Mouse (Mus musculus): Measurements from ENCODE around the gene Il12rb2. TPM values are rescaled to one million over a fixed set of nuclear protein-coding genes. Genes with fewer than 3 reads are reported as not detected.

Il12rb2 gene
- total and polyA plus RNA-seq, 3 experiments, result 0.08 TPM; not detected in 2

DNA sequence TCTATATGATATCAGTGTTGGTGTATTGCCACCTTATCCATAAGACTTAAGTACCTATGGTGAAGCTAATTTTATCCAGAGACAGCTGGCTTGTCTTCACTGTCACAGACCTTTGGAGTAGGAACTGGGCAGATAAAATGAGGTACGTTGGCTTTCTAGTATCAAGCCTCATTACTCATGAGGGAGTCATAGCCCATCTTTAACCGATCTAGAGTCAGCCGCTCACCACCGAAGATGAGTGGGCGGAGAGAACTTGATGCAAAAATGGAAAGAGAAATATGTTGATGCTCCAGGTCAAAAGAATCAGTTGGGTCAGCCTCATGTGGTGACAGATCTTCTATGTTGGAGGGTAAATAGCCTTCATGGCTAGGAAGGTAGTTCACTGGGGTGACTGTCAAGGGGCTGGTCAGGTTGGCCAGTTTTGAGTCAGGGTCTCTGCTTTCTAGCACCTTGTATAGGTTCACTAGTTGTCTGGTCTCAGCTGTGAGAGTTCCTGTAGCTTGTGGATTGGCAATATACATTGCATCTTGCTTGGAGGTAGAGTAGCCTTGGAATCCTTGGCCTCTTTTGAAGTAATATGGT lies 83.9 kb downstream of the Il12rb2 start:
- TF ChIP-seq BHLHE40 (IDR thresholded peaks at IDR 0.05; ENCODE audit: low read depth, low read length) (no peak), UBTF (IDR thresholded peaks at IDR 0.05; ENCODE audit: low read depth, low read length) (no peak), POLR2A (IDR thresholded peaks at IDR 0.05; ENCODE audit: low read depth, low read length) (peak; percentile 39), IRF4 (IDR thresholded peaks at IDR 0.05; ENCODE audit: low read depth, low read length) (no peak)
- H3K27me3 ChIP-seq (replicated peaks), result no peaks in the 10 kb centered on the region
- H3K9me3 ChIP-seq (replicated peaks; ENCODE audit: low read length), result no peaks in the 10 kb centered on the region
- dilution Hi-C loops (cut with MboI; ENCODE audit: extremely low pct_ligation_motif_present, extremely low pct_unique_long_range_greater_than_20kb, low sequenced_read_pairs) (no loop called here), in situ Hi-C loops (cut with MboI; ENCODE audit: low pct_ligation_motif_present, low pct_unique_long_range_greater_than_20kb, low sequenced_read_pairs) (no loop called here)
- peaks cover 6 to 42% of the 10 kb centered on the region in 2 experiments for H3K36me3 ChIP-seq (replicated peaks in 1 of 2; ENCODE audit: control insufficient read depth in 1 of 2, insufficient read depth in 1 of 2, low read length in 1 of 2)
- H3K79me2 ChIP-seq (replicated peaks; ENCODE audit: control insufficient read depth, extremely low read depth, insufficient read depth, poor library complexity, severe bottlenecking), result no peaks in the 10 kb centered on the region
- no peak overlapping the region for H3K4me3 ChIP-seq (replicated peaks in 1 of 3; ENCODE audit: low read depth in 2 of 3, low read length in 2 of 3, poor library complexity in 1 of 3)
- no peak for DNase-seq (ENCODE audit: extremely low read depth)
- no peak overlapping the region for H3K27ac ChIP-seq (ENCODE audit: insufficient read depth, low read depth)
- H3K4me2 ChIP-seq (ENCODE audit: insufficient read depth, low read depth, poor library complexity, severe bottlenecking), result no peak overlapping the region
- H3K4me1 ChIP-seq (ENCODE audit: control insufficient read depth in 1 of 2, insufficient read depth in 2 of 2), result no peaks in the 10 kb centered on the region
- H3K9ac ChIP-seq (ENCODE audit: insufficient read depth, low read depth), result no peak overlapping the region

DNA sequence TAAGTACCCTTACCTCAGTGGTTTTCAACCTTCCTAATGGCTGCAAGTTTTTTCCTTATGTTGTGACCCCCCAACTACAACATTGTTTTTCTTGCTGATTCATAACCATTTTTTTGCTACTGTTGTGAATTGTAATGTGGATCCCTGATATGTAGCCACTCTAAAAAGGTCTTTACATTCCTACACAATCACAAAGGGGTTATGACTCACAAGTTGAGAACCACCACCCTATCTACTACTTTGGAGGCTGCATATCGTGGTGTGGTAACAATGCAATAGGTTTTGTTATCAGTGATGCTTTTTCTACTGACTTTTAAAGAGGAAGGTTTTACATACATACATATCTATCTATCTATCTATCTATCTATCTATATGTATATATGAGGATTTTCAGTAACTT lies 93.1 kb downstream of the Il12rb2 start:
- no peak overlapping the region for H3K4me3 ChIP-seq (replicated peaks in 1 of 3; ENCODE audit: low read depth in 2 of 3, low read length in 2 of 3, poor library complexity in 1 of 3)
- in situ Hi-C loops (cut with MboI; ENCODE audit: low pct_ligation_motif_present, low pct_unique_long_range_greater_than_20kb, low sequenced_read_pairs) (no loop called here), dilution Hi-C loops (cut with MboI; ENCODE audit: extremely low pct_ligation_motif_present, extremely low pct_unique_long_range_greater_than_20kb, low sequenced_read_pairs) (no loop called here)
- H3K36me3 ChIP-seq (replicated peaks in 1 of 2; ENCODE audit: control insufficient read depth in 1 of 2, insufficient read depth in 1 of 2, low read length in 1 of 2), result peaks cover 20 to 84% of the 10 kb centered on the region in 2 experiments
- no peak for TF ChIP-seq ELF1 (IDR thresholded peaks at IDR 0.05; ENCODE audit: low read depth, low read length)
- no peak for TF ChIP-seq NRF1 (IDR thresholded peaks at IDR 0.05; ENCODE audit: low read depth, low read length)
- no peak for TF ChIP-seq RCOR1 (conservative IDR thresholded peaks at IDR 0.05; ENCODE audit: low read depth, low read length)
- no peak for TF ChIP-seq RAD21 (IDR thresholded peaks at IDR 0.05; ENCODE audit: low read depth, low read length)
- TF ChIP-seq ZMIZ1 (IDR thresholded peaks at IDR 0.05; ENCODE audit: low read depth, low read length), result no peak
- TF ChIP-seq CHD2 (IDR thresholded peaks at IDR 0.05; ENCODE audit: low read length), result no peak
- H3K9ac ChIP-seq (ENCODE audit: insufficient read depth, low read depth), result no peak overlapping the region
- H3K9me3 ChIP-seq (replicated peaks; ENCODE audit: low read length), result no peaks in the 10 kb centered on the region
- H3K27ac ChIP-seq (ENCODE audit: insufficient read depth, low read depth), result no peak overlapping the region
- no peak for DNase-seq (ENCODE audit: extremely low read depth)
- H3K27me3 ChIP-seq (replicated peaks), result no peaks in the 10 kb centered on the region
- peaks cover 31% of the 10 kb centered on the region for H3K79me2 ChIP-seq (replicated peaks; ENCODE audit: control insufficient read depth, extremely low read depth, insufficient read depth, poor library complexity, severe bottlenecking)
- H3K4me1 ChIP-seq (ENCODE audit: control insufficient read depth in 1 of 2, insufficient read depth in 2 of 2), result no peaks in the 10 kb centered on the region
- H3K4me2 ChIP-seq (ENCODE audit: insufficient read depth, low read depth, poor library complexity, severe bottlenecking), result no peak overlapping the region

- peaks cover 23 to 84% of the 10 kb centered on the region in 2 experiments for H3K36me3 ChIP-seq (replicated peaks in 1 of 2; ENCODE audit: control insufficient read depth in 1 of 2, insufficient read depth in 1 of 2, low read length in 1 of 2)
- TF ChIP-seq MAFK (IDR thresholded peaks at IDR 0.05; ENCODE audit: insufficient replicate concordance, low read length), result no peak
- TF ChIP-seq RCOR1 (conservative IDR thresholded peaks at IDR 0.05; ENCODE audit: low read depth, low read length), result no peak
- in situ Hi-C loops (cut with MboI; ENCODE audit: low pct_ligation_motif_present, low pct_unique_long_range_greater_than_20kb, low sequenced_read_pairs), result no loop called here
Measured at GRCm38 (mm10) chr6:67281614-67282197, 94.3 kb downstream of the Il12rb2 start.

More at GRCm38 (mm10) chr6:67281614-67282197, 94.3 kb downstream of the Il12rb2 start:
- no peaks in the 10 kb centered on the region for H3K27me3 ChIP-seq (replicated peaks)
- no peak overlapping the region for H3K27ac ChIP-seq (ENCODE audit: insufficient read depth, low read depth)
- dilution Hi-C loops (cut with MboI; ENCODE audit: extremely low pct_ligation_motif_present, extremely low pct_unique_long_range_greater_than_20kb, low sequenced_read_pairs), result no loop called here
- no peak overlapping the region for H3K9ac ChIP-seq (ENCODE audit: insufficient read depth, low read depth)
- H3K4me1 ChIP-seq (ENCODE audit: control insufficient read depth in 1 of 2, insufficient read depth in 2 of 2), result no peaks in the 10 kb centered on the region
- H3K4me3 ChIP-seq (replicated peaks in 1 of 3; ENCODE audit: low read depth in 2 of 3, low read length in 2 of 3, poor library complexity in 1 of 3), result no peak overlapping the region
- peaks cover 39% of the 10 kb centered on the region for H3K79me2 ChIP-seq (replicated peaks; ENCODE audit: control insufficient read depth, extremely low read depth, insufficient read depth, poor library complexity, severe bottlenecking)
- DNase-seq (ENCODE audit: extremely low read depth), result no peak
- H3K9me3 ChIP-seq (replicated peaks; ENCODE audit: low read length), result no peaks in the 10 kb centered on the region
- no peak overlapping the region for H3K4me2 ChIP-seq (ENCODE audit: insufficient read depth, low read depth, poor library complexity, severe bottlenecking)

Data from CH12.LX (cell line).